Mouse (Mus musculus): ENCODE measurements at regions not wholly inside any gene's neighbourhood (a gene's known extent, or its start where the extent isn't known, plus 50 kb on each side); places are given as distances from the start of the nearest gene placed in this dataset.
"Not testable (repeated sequence)": the region's sequence is repeated elsewhere in the genome, so short reads cannot be mapped to it uniquely, and the experiment has no call there.

GRCm38 (mm10) chr15:24358398-24358797, 1055.2 kb downstream of the Basp1 start:
- ATAC-seq (replicated peaks; ENCODE audit: low FRiP score), result no peak
- Histone ChIP-seq H3K36me3 (no peaks in the 10 kb centered on the region), H3K4me1 (no peaks in the 10 kb centered on the region), H3K27me3 (no peaks in the 10 kb centered on the region), H3K4me2 (no peak overlapping the region), H3K9me3 (replicated peaks) (no peaks in the 10 kb centered on the region), H3K9ac (no peak overlapping the region), H3K4me3 (replicated peaks) (no peak overlapping the region), H3K27ac (no peak overlapping the region)
- WGBS, result 86% methylated on average over 8 of the region's 8 CpGs

- H3K4me1 ChIP-seq, result no peaks in the 10 kb centered on the region
- no peak overlapping the region for H3K4me3 ChIP-seq (replicated peaks)
- no peak overlapping the region for H3K27ac ChIP-seq
- no peaks in the 10 kb centered on the region for H3K9me3 ChIP-seq (replicated peaks)
- 90% methylated on average over 1 of the region's 1 CpGs for WGBS
- no peak for ATAC-seq (replicated peaks; ENCODE audit: low FRiP score)
- no peak overlapping the region for H3K4me2 ChIP-seq
- H3K9ac ChIP-seq, result no peak overlapping the region
- H3K27me3 ChIP-seq, result no peaks in the 10 kb centered on the region
- H3K36me3 ChIP-seq, result no peaks in the 10 kb centered on the region
Observed at GRCm38 (mm10) chr15:24348975-24349560, 1064.5 kb downstream of the Basp1 start.

GRCm38 (mm10) chr15:24335876-24336275, 1077.7 kb downstream of the Basp1 start:
- not testable (repeated sequence) for ATAC-seq (replicated peaks; ENCODE audit: low FRiP score); H3K27me3 ChIP-seq; H3K9ac ChIP-seq; H3K27ac ChIP-seq; H3K36me3 ChIP-seq; H3K4me1 ChIP-seq; H3K9me3 ChIP-seq (replicated peaks); H3K4me2 ChIP-seq; H3K4me3 ChIP-seq (replicated peaks)
- WGBS, result 79% methylated on average over 1 of the region's 1 CpGs

- H3K27ac ChIP-seq; ATAC-seq (replicated peaks; ENCODE audit: low FRiP score); H3K27me3 ChIP-seq; H3K4me3 ChIP-seq (replicated peaks); H3K9ac ChIP-seq; H3K4me2 ChIP-seq; H3K9me3 ChIP-seq (replicated peaks); H3K4me1 ChIP-seq; H3K36me3 ChIP-seq: not testable (repeated sequence)
- WGBS, result 90% methylated on average over 3 of the region's 3 CpGs
Observed at GRCm38 (mm10) chr15:24303123-24303522, 1110.4 kb downstream of the Basp1 start.

GRCm38 (mm10) chr15:24297236-24297635, 1116.3 kb downstream of the Basp1 start:
- no peak overlapping the region for H3K4me3 ChIP-seq (replicated peaks)
- H3K4me1 ChIP-seq, result no peaks in the 10 kb centered on the region
- ATAC-seq (replicated peaks; ENCODE audit: low FRiP score), result no peak
- H3K36me3 ChIP-seq, result no peaks in the 10 kb centered on the region
- H3K27me3 ChIP-seq, result no peaks in the 10 kb centered on the region
- no peak overlapping the region for H3K9ac ChIP-seq
- H3K9me3 ChIP-seq (replicated peaks), result no peaks in the 10 kb centered on the region
- H3K4me2 ChIP-seq, result no peak overlapping the region
- H3K27ac ChIP-seq, result no peak overlapping the region

GRCm38 (mm10) chr15:24296798-24297197, 1116.8 kb downstream of the Basp1 start:
- WGBS, result 89% methylated on average over 7 of the region's 7 CpGs
- Histone ChIP-seq H3K4me2 (no peak overlapping the region), H3K36me3 (no peaks in the 10 kb centered on the region), H3K27ac (no peak overlapping the region), H3K9me3 (replicated peaks) (no peaks in the 10 kb centered on the region), H3K27me3 (no peaks in the 10 kb centered on the region), H3K9ac (no peak overlapping the region), H3K4me1 (no peaks in the 10 kb centered on the region), H3K4me3 (replicated peaks) (no peak overlapping the region)
- no peak for ATAC-seq (replicated peaks; ENCODE audit: low FRiP score)

GRCm38 (mm10) chr15:24275100-24275499, 1138.5 kb downstream of the Basp1 start:
- 78% methylated on average over 5 of the region's 5 CpGs for WGBS
- ATAC-seq (replicated peaks; ENCODE audit: low FRiP score), result no peak
- H3K4me1 ChIP-seq, result no peaks in the 10 kb centered on the region

GRCm38 (mm10) chr15:24267360-24267759, 1146.2 kb downstream of the Basp1 start:
- Histone ChIP-seq H3K27ac (no peak overlapping the region), H3K4me3 (replicated peaks) (no peak overlapping the region), H3K4me2 (no peak overlapping the region), H3K9ac (no peak overlapping the region), H3K36me3 (no peaks in the 10 kb centered on the region), H3K4me1 (no peaks in the 10 kb centered on the region), H3K27me3 (no peaks in the 10 kb centered on the region), H3K9me3 (replicated peaks) (no peaks in the 10 kb centered on the region)
- ATAC-seq (replicated peaks; ENCODE audit: low FRiP score), result no peak

More at GRCm38 (mm10) chr15:24275100-24275499, 1138.5 kb downstream of the Basp1 start:
- Histone ChIP-seq H3K9ac (no peak overlapping the region), H3K36me3 (no peaks in the 10 kb centered on the region), H3K4me2 (no peak overlapping the region), H3K27ac (no peak overlapping the region), H3K4me3 (replicated peaks) (no peak overlapping the region), H3K27me3 (no peaks in the 10 kb centered on the region), H3K9me3 (replicated peaks) (no peaks in the 10 kb centered on the region)

Measured in kidney, embryonic 15.5 days (tissue).